Mouse (Mus musculus) hindbrain, embryonic 12.5 days (tissue): Measurements from ENCODE around the gene Klf5. TPM values are rescaled to one million over a fixed set of nuclear protein-coding genes. Genes with fewer than 3 reads are reported as not detected.
A peak's percentile ranks its signal among the peaks of the same experiment; 100 is the strongest.

Experiments used
- ATAC-seq: fragments of 200-750 bp; cut with Nextera tagmentation; 2 replicates; pipeline ENCODE4 v1.8.0; 2017; ENCODE audit warnings: moderate TSS enrichment; ENCODE audit not compliant: low FRiP score
- H3K27ac ChIP-seq: fragments of 300-500 bp; sonication (generic); 2 replicates; pipeline ENCODE4 v1.5.1; 2016; ENCODE audit warnings: mild to moderate bottlenecking
- H3K27me3 ChIP-seq: fragments of 300-500 bp; sonication (generic); 2 replicates; pipeline ENCODE4 v1.6.1; 2016; ENCODE audit warnings: mild to moderate bottlenecking
- H3K36me3 ChIP-seq: fragments of 300-500 bp; sonication (generic); 2 replicates; pipeline ENCODE4 v1.6.1; 2016; ENCODE audit warnings: mild to moderate bottlenecking
- H3K4me1 ChIP-seq: fragments of 300-500 bp; sonication (generic); 2 replicates; pipeline ENCODE4 v1.6.1; 2016
- H3K4me2 ChIP-seq: fragments of 300-500 bp; sonication (generic); replicated peaks from 2 replicates; pipeline ENCODE4 v1.6.1; 2016; ENCODE audit warnings: mild to moderate bottlenecking
- H3K4me3 ChIP-seq: fragments of 300-500 bp; sonication (generic); 2 replicates; pipeline ENCODE4 v1.5.1; 2016; ENCODE audit warnings: mild to moderate bottlenecking
- H3K9ac ChIP-seq: fragments of 300-500 bp; sonication (generic); 2 replicates; pipeline ENCODE4 v1.6.1; 2016; ENCODE audit warnings: mild to moderate bottlenecking, moderate library complexity
- H3K9me3 ChIP-seq: fragments of 300-500 bp; sonication (generic); replicated peaks from 2 replicates; pipeline ENCODE4 v1.6.1; 2016; ENCODE audit warnings: mild to moderate bottlenecking
- WGBS: fragments of 180-500 bp; shearing (Covaris S2); methylation state at CpG from one replicate; pipeline ENCODE4 v1.1.7; 2016; 5-methylcytosine and 5-hydroxymethylcytosine counted together
- polyA plus RNA-seq: library from polyadenylated mRNA; unstranded; fragments of >200 nt; fragmentation: Nextera tagmentation; extraction: Ambion mirVana; gene quantifications from 2 replicates; pipeline ENCODE4 v1.2.1, GENCODE M21; 2016

Klf5 gene
- polyA plus RNA-seq, 1 experiment from 2014 or later: 3.2 TPM

- Histone ChIP-seq H3K27me3 (peaks cover 6% of the 10 kb centered on the region; the same call in 1 of the 2 replicates), H3K9me3 (no peaks in the 10 kb centered on the region), H3K4me3 (no peak overlapping the region), H3K4me1 (no peaks in the 10 kb centered on the region), H3K4me2 (no peak overlapping the region), H3K9ac (no peak overlapping the region), H3K36me3 (no peaks in the 10 kb centered on the region), H3K27ac (no peak overlapping the region)
- WGBS: 96% methylated on average over 5 of the region's 5 CpGs
- ATAC-seq: no peak
Measured at GRCm38 (mm10) chr14:99292176-99292575, 6.3 kb upstream of the Klf5 start.

- ATAC-seq: no peak
- no peak overlapping the region for H3K4me3 ChIP-seq
- peaks cover 2% of the 10 kb centered on the region; the same call in 1 of the 2 replicates for H3K4me1 ChIP-seq
- H3K36me3 ChIP-seq: no peaks in the 10 kb centered on the region
- no peaks in the 10 kb centered on the region for H3K9me3 ChIP-seq
- H3K27me3 ChIP-seq: peaks cover 15% of the 10 kb centered on the region
- no peak overlapping the region for H3K4me2 ChIP-seq
- H3K27ac ChIP-seq: no peak overlapping the region
- no peak overlapping the region for H3K9ac ChIP-seq
- WGBS: 90% methylated on average over 8 of the region's 8 CpGs
Measured at GRCm38 (mm10) chr14:99294424-99294823, 4.1 kb upstream of the Klf5 start.

- 62% methylated on average over 15 of the region's 15 CpGs for WGBS
- no peak for ATAC-seq
- Histone ChIP-seq H3K9ac (no peak overlapping the region), H3K4me3 (no peak overlapping the region), H3K4me2 (no peak overlapping the region), H3K9me3 (no peaks in the 10 kb centered on the region), H3K27ac (no peak overlapping the region), H3K36me3 (no peaks in the 10 kb centered on the region), H3K27me3 (peaks cover 19% of the 10 kb centered on the region), H3K4me1 (peaks cover 8% of the 10 kb centered on the region; the same call in 1 of the 2 replicates)
Measured at GRCm38 (mm10) chr14:99295606-99296341, 2.7 kb upstream of the Klf5 start.

- peaks cover 31% of the 10 kb centered on the region for H3K27me3 ChIP-seq
- peaks cover 8% of the 10 kb centered on the region; the same call in 1 of the 2 replicates for H3K4me1 ChIP-seq
- H3K36me3 ChIP-seq: no peaks in the 10 kb centered on the region
- peak; percentile 88 for ATAC-seq
- under 1% methylated on average over 53 of the region's 60 CpGs for WGBS
- H3K4me2 ChIP-seq: peak overlapping the region; percentile 96
- peak overlapping the region; percentile 69 for H3K9ac ChIP-seq
- no peak overlapping the region for H3K27ac ChIP-seq
- H3K4me3 ChIP-seq: peak overlapping the region; percentile 67
- H3K9me3 ChIP-seq: no peaks in the 10 kb centered on the region
Measured at GRCm38 (mm10) chr14:99299022-99299481, 561 bp downstream of the Klf5 start.

- peaks cover 8% of the 10 kb centered on the region; the same call in 1 of the 2 replicates for H3K4me1 ChIP-seq
- no peak for ATAC-seq
- H3K27me3 ChIP-seq: peaks cover 31% of the 10 kb centered on the region
- H3K9me3 ChIP-seq: no peaks in the 10 kb centered on the region
- peak overlapping the region; percentile 69; the same call in 1 of the 2 replicates for H3K9ac ChIP-seq
- H3K27ac ChIP-seq: no peak overlapping the region
- H3K36me3 ChIP-seq: no peaks in the 10 kb centered on the region
- H3K4me2 ChIP-seq: peak overlapping the region; percentile 96
- 7% methylated on average over 21 of the region's 21 CpGs for WGBS
- H3K4me3 ChIP-seq: peak overlapping the region; percentile 67
Measured at GRCm38 (mm10) chr14:99299701-99300191, 1.3 kb downstream of the Klf5 start.

- Histone ChIP-seq H3K36me3 (no peaks in the 10 kb centered on the region), H3K27ac (no peak overlapping the region), H3K4me2 (no peak overlapping the region), H3K4me3 (no peak overlapping the region), H3K27me3 (peaks cover 26% of the 10 kb centered on the region), H3K9ac (no peak overlapping the region), H3K9me3 (no peaks in the 10 kb centered on the region), H3K4me1 (peaks cover 8% of the 10 kb centered on the region; the same call in 1 of the 2 replicates)
- WGBS: 66% methylated on average over 11 of the region's 11 CpGs
- no peak for ATAC-seq
Measured at GRCm38 (mm10) chr14:99301472-99301871, 3.0 kb downstream of the Klf5 start.

GRCm38 (mm10) chr14:99304387-99304786 lies 5.9 kb downstream of the Klf5 start:
- Histone ChIP-seq H3K4me2 (no peak overlapping the region), H3K36me3 (no peaks in the 10 kb centered on the region), H3K4me1 (peaks cover 6% of the 10 kb centered on the region; the same call in 1 of the 2 replicates), H3K27ac (no peak overlapping the region), H3K27me3 (peaks cover 16% of the 10 kb centered on the region), H3K9me3 (no peaks in the 10 kb centered on the region), H3K9ac (no peak overlapping the region), H3K4me3 (no peak overlapping the region)
- ATAC-seq: no peak
- WGBS: 62% methylated on average over 3 of the region's 3 CpGs

- no peak for ATAC-seq
- H3K9me3 ChIP-seq: no peaks in the 10 kb centered on the region
- WGBS: 87% methylated on average over 12 of the region's 12 CpGs
Measured at GRCm38 (mm10) chr14:99304997-99305792, 6.7 kb downstream of the Klf5 start.

GRCm38 (mm10) chr14:99306410-99306809 lies 7.9 kb downstream of the Klf5 start:
- ATAC-seq: no peak
- Histone ChIP-seq H3K27ac (no peak overlapping the region), H3K27me3 (peaks cover 6% of the 10 kb centered on the region), H3K9me3 (no peaks in the 10 kb centered on the region), H3K4me3 (no peak overlapping the region), H3K4me2 (no peak overlapping the region), H3K9ac (no peak overlapping the region), H3K36me3 (no peaks in the 10 kb centered on the region), H3K4me1 (no peaks in the 10 kb centered on the region)
- WGBS: 93% methylated on average over 7 of the region's 7 CpGs

More at GRCm38 (mm10) chr14:99304997-99305792, 6.7 kb downstream of the Klf5 start:
- Histone ChIP-seq H3K9ac (no peak overlapping the region), H3K36me3 (no peaks in the 10 kb centered on the region), H3K27ac (no peak overlapping the region), H3K4me3 (no peak overlapping the region), H3K27me3 (peaks cover 11% of the 10 kb centered on the region), H3K4me1 (no peaks in the 10 kb centered on the region), H3K4me2 (no peak overlapping the region)

GRCm38 (mm10) chr14:99309606-99310005 lies 11.1 kb downstream of the Klf5 start:
- H3K27ac ChIP-seq: no peak overlapping the region
- H3K4me2 ChIP-seq: no peak overlapping the region
- WGBS: 92% methylated on average over 9 of the region's 9 CpGs

GRCm38 (mm10) chr14:99310358-99310757 lies 11.9 kb downstream of the Klf5 start:
- H3K9ac ChIP-seq: no peak overlapping the region
- H3K4me2 ChIP-seq: no peak overlapping the region
- H3K27ac ChIP-seq: no peak overlapping the region
- WGBS: 75% methylated on average over 7 of the region's 7 CpGs
- no peak overlapping the region for H3K4me3 ChIP-seq
- ATAC-seq: no peak
- H3K36me3 ChIP-seq: no peaks in the 10 kb centered on the region
- H3K27me3 ChIP-seq: no peaks in the 10 kb centered on the region
- H3K9me3 ChIP-seq: no peaks in the 10 kb centered on the region
- no peaks in the 10 kb centered on the region for H3K4me1 ChIP-seq

More at GRCm38 (mm10) chr14:99309606-99310005, 11.1 kb downstream of the Klf5 start:
- no peaks in the 10 kb centered on the region for H3K27me3 ChIP-seq
- H3K9ac ChIP-seq: no peak overlapping the region
- H3K4me3 ChIP-seq: no peak overlapping the region
- H3K36me3 ChIP-seq: no peaks in the 10 kb centered on the region
- no peak for ATAC-seq
- H3K4me1 ChIP-seq: no peaks in the 10 kb centered on the region
- no peaks in the 10 kb centered on the region for H3K9me3 ChIP-seq

GRCm38 (mm10) chr14:99313062-99313461 lies 14.6 kb downstream of the Klf5 start:
- Histone ChIP-seq H3K27me3 (no peaks in the 10 kb centered on the region), H3K36me3 (no peaks in the 10 kb centered on the region), H3K4me1 (no peaks in the 10 kb centered on the region), H3K27ac (no peak overlapping the region), H3K9me3 (no peaks in the 10 kb centered on the region), H3K4me3 (no peak overlapping the region), H3K9ac (no peak overlapping the region), H3K4me2 (no peak overlapping the region)
- WGBS: 91% methylated on average over 24 of the region's 24 CpGs
- no peak for ATAC-seq
